Mouse (Mus musculus) embryonic facial prominence, embryonic 12.5 days (tissue): ENCODE measurements around the gene Mrgpre. TPM values are rescaled to one million over a fixed set of nuclear protein-coding genes. Genes with fewer than 3 reads are reported as not detected.
A peak's percentile ranks its signal among the peaks of the same experiment; 100 is the strongest.

Source experiments
- ATAC-seq: fragments of 200-750 bp; cut with Nextera tagmentation; 2 replicates; pipeline ENCODE4 v1.8.0; 2017; ENCODE audit not compliant: insufficient number of reproducible peaks, insufficient read depth, low FRiP score, low TSS enrichment
- H3K27ac ChIP-seq: fragments of 300-500 bp; sonication (generic); 2 replicates; pipeline ENCODE4 v1.5.1; 2016; ENCODE audit warnings: mild to moderate bottlenecking
- H3K27me3 ChIP-seq: fragments of 300-500 bp; sonication (generic); 2 replicates; pipeline ENCODE4 v1.6.1; 2016; ENCODE audit warnings: mild to moderate bottlenecking, moderate library complexity
- H3K36me3 ChIP-seq: fragments of 300-500 bp; sonication (generic); 2 replicates; pipeline ENCODE4 v1.6.1; 2016; ENCODE audit warnings: mild to moderate bottlenecking
- H3K4me1 ChIP-seq: fragments of 300-500 bp; sonication (generic); 2 replicates; pipeline ENCODE4 v1.6.1; 2016
- H3K4me2 ChIP-seq: fragments of 300-500 bp; sonication (generic); replicated peaks from 2 replicates; pipeline ENCODE4 v1.6.1; 2016; ENCODE audit warnings: mild to moderate bottlenecking, moderate library complexity
- H3K4me3 ChIP-seq: fragments of 300-500 bp; sonication (generic); 2 replicates; pipeline ENCODE4 v1.5.1; 2016; ENCODE audit warnings: mild to moderate bottlenecking
- H3K9ac ChIP-seq: fragments of 300-500 bp; sonication (generic); 2 replicates; pipeline ENCODE4 v1.6.1; 2016; ENCODE audit warnings: mild to moderate bottlenecking, moderate library complexity
- H3K9me3 ChIP-seq: fragments of 300-500 bp; sonication (generic); 2 replicates; pipeline ENCODE4 v1.6.1; 2016; ENCODE audit warnings: mild to moderate bottlenecking, moderate library complexity
- WGBS: fragments of 180-500 bp; shearing (Covaris S2); methylation state at CpG from one replicate; pipeline ENCODE4 v1.1.7; 2016; 5-methylcytosine and 5-hydroxymethylcytosine counted together
- polyA plus RNA-seq: library from polyadenylated mRNA; unstranded; fragments of >200 nt; fragmentation: Nextera tagmentation; extraction: Ambion mirVana; gene quantifications from 2 replicates; pipeline ENCODE4 v1.2.1, GENCODE M21; 2016

Gene Mrgpre
- 1.1 and 1.5 TPM in 2 replicates for polyA plus RNA-seq

GRCm38 (mm10) chr7:143783996-143784829 is at the start of gene Mrgpre:
TSS of gene Mrgpre (minus strand) at chr7:143784500.
- no peaks in the 10 kb centered on the region for H3K9me3 ChIP-seq
- H3K4me1 ChIP-seq = peaks cover 27% of the 10 kb centered on the region
- peak; percentile 82 for ATAC-seq
- peak within 1 kb of the TSS; percentile 41 for H3K9ac ChIP-seq
- peak within 1 kb of the TSS; percentile 69 for H3K27ac ChIP-seq
- 3% methylated on average over 20 of the region's 21 CpGs for whole genome bisulfite sequencing
- H3K36me3 ChIP-seq = no peaks in the 10 kb centered on the region
- H3K27me3 ChIP-seq = no peaks in the 10 kb centered on the region
- H3K4me2 ChIP-seq = peak within 1 kb of the TSS; percentile 63
- peak within 1 kb of the TSS; percentile 36 for H3K4me3 ChIP-seq

- H3K27ac ChIP-seq = no peak overlapping the region
- H3K9me3 ChIP-seq = no peaks in the 10 kb centered on the region
- peaks cover 23% of the 10 kb centered on the region for H3K4me1 ChIP-seq
- H3K36me3 ChIP-seq = peaks cover 23% of the 10 kb centered on the region
- H3K4me2 ChIP-seq = no peak overlapping the region
- H3K27me3 ChIP-seq = no peaks in the 10 kb centered on the region
- H3K4me3 ChIP-seq = no peak overlapping the region
- H3K9ac ChIP-seq = no peak overlapping the region
- ATAC-seq = no peak
- WGBS = 81% methylated on average over 6 of the region's 6 CpGs
Measured at GRCm38 (mm10) chr7:143833581-143834190, 49.4 kb upstream of the Mrgpre start.

GRCm38 (mm10) chr7:143832611-143833010 is 48.3 kb upstream of the Mrgpre start:
- no peak for ATAC-seq
- WGBS = 95% methylated on average over 2 of the region's 2 CpGs
- Histone ChIP-seq H3K9me3 (no peaks in the 10 kb centered on the region), H3K4me3 (no peak overlapping the region), H3K27ac (no peak overlapping the region), H3K36me3 (peaks cover 12% of the 10 kb centered on the region), H3K27me3 (no peaks in the 10 kb centered on the region), H3K4me2 (no peak overlapping the region), H3K9ac (no peak overlapping the region), H3K4me1 (peaks cover 23% of the 10 kb centered on the region)

GRCm38 (mm10) chr7:143832196-143832595 is 47.9 kb upstream of the Mrgpre start:
- Histone ChIP-seq H3K9ac (no peak overlapping the region), H3K4me1 (peaks cover 23% of the 10 kb centered on the region), H3K36me3 (peaks cover 8% of the 10 kb centered on the region), H3K27ac (no peak overlapping the region), H3K4me3 (no peak overlapping the region), H3K4me2 (no peak overlapping the region), H3K27me3 (no peaks in the 10 kb centered on the region), H3K9me3 (no peaks in the 10 kb centered on the region)
- 87% methylated on average over 8 of the region's 8 CpGs for WGBS
- no peak for ATAC-seq

- peak; percentile 32; the same call in 1 of the 2 replicates for ATAC-seq
- H3K4me1 ChIP-seq = peaks cover 23% of the 10 kb centered on the region
Measured at GRCm38 (mm10) chr7:143830399-143830798, 46.1 kb upstream of the Mrgpre start.

GRCm38 (mm10) chr7:143829504-143830331 is 45.4 kb upstream of the Mrgpre start:
- peak overlapping the region; percentile 92 for H3K27ac ChIP-seq
- H3K9ac ChIP-seq = peak overlapping the region; percentile 74
- WGBS = under 1% methylated on average over 37 of the region's 37 CpGs
- no peaks in the 10 kb centered on the region for H3K27me3 ChIP-seq
- peak; percentile 99 for ATAC-seq
- peak overlapping the region; percentile 85 for H3K4me2 ChIP-seq
- no peaks in the 10 kb centered on the region for H3K36me3 ChIP-seq
- H3K9me3 ChIP-seq = no peaks in the 10 kb centered on the region
- H3K4me3 ChIP-seq = peak overlapping the region; percentile 60
- H3K4me1 ChIP-seq = peaks cover 23% of the 10 kb centered on the region

More at GRCm38 (mm10) chr7:143830399-143830798, 46.1 kb upstream of the Mrgpre start:
- no peaks in the 10 kb centered on the region for H3K36me3 ChIP-seq
- H3K9ac ChIP-seq = peak overlapping the region; percentile 74
- 7% methylated on average over 6 of the region's 6 CpGs for WGBS
- H3K4me2 ChIP-seq = peak overlapping the region; percentile 85
- H3K9me3 ChIP-seq = no peaks in the 10 kb centered on the region
- H3K4me3 ChIP-seq = peak overlapping the region; percentile 60
- H3K27ac ChIP-seq = peak overlapping the region; percentile 92
- H3K27me3 ChIP-seq = no peaks in the 10 kb centered on the region

- no peak overlapping the region for H3K4me3 ChIP-seq
- H3K36me3 ChIP-seq = no peaks in the 10 kb centered on the region
- WGBS = 87% methylated on average over 2 of the region's 2 CpGs
- no peak overlapping the region for H3K27ac ChIP-seq
- peaks cover 21% of the 10 kb centered on the region for H3K4me1 ChIP-seq
- no peak overlapping the region for H3K4me2 ChIP-seq
- no peak overlapping the region for H3K9ac ChIP-seq
- no peaks in the 10 kb centered on the region for H3K9me3 ChIP-seq
- no peak for ATAC-seq
- H3K27me3 ChIP-seq = no peaks in the 10 kb centered on the region
Measured at GRCm38 (mm10) chr7:143826985-143827384, 42.7 kb upstream of the Mrgpre start.

- 0 out of 2 replicates have a peak overlapping the region, but pooled peaks have one; percentile 34 for H3K9ac ChIP-seq
- peaks cover 8% of the 10 kb centered on the region; the same call in 1 of the 2 replicates for H3K36me3 ChIP-seq
- 0 out of 2 replicates have a peak, but pooled peaks have one; percentile 4 for ATAC-seq
- H3K4me2 ChIP-seq = peak overlapping the region; percentile 66
- no peaks in the 10 kb centered on the region for H3K27me3 ChIP-seq
- peaks cover 6% of the 10 kb centered on the region for H3K4me1 ChIP-seq
- H3K9me3 ChIP-seq = no peaks in the 10 kb centered on the region
- H3K27ac ChIP-seq = peak overlapping the region; percentile 4; the same call in 1 of the 2 replicates
- WGBS = 77% methylated on average over 4 of the region's 4 CpGs
- peak overlapping the region; percentile 60 for H3K4me3 ChIP-seq
Measured at GRCm38 (mm10) chr7:143823266-143823605, 38.9 kb upstream of the Mrgpre start.

- Histone ChIP-seq H3K4me3 (peak within 1 kb of the TSS; percentile 60), H3K9ac (peak within 1 kb of the TSS; percentile 81), H3K9me3 (no peaks in the 10 kb centered on the region), H3K4me1 (peaks cover 6% of the 10 kb centered on the region), H3K36me3 (peaks cover 11% of the 10 kb centered on the region; the same call in 1 of the 2 replicates), H3K27me3 (no peaks in the 10 kb centered on the region), H3K4me2 (peak within 1 kb of the TSS; percentile 66), H3K27ac (peak within 1 kb of the TSS; percentile 31; the same call in 1 of the 2 replicates)
- peak; percentile 97 for ATAC-seq
- WGBS = under 1% methylated on average over 40 of the region's 40 CpGs
Measured at GRCm38 (mm10) chr7:143822375-143823265, 38.3 kb upstream of the Mrgpre start, which contains the start of the genes Nadsyn1 and Dhcr7. TSS of gene Nadsyn1 (minus strand) at chr7:143822849. TSS of gene Dhcr7 (plus strand) at chr7:143823145.

- Histone ChIP-seq H3K4me1 (peaks cover 6% of the 10 kb centered on the region), H3K9ac (no peak overlapping the region), H3K4me2 (no peak overlapping the region), H3K27ac (no peak overlapping the region), H3K27me3 (no peaks in the 10 kb centered on the region), H3K9me3 (no peaks in the 10 kb centered on the region), H3K36me3 (peaks cover 20% of the 10 kb centered on the region), H3K4me3 (no peak overlapping the region)
- WGBS = 88% methylated on average over 2 of the region's 2 CpGs
- ATAC-seq = no peak
Measured at GRCm38 (mm10) chr7:143821241-143821640, 36.9 kb upstream of the Mrgpre start.
